Mouse (Mus musculus) stomach, embryonic 16.5 days (tissue): ENCODE results near the gene Drd4. TPM values are rescaled to one million over a fixed set of nuclear protein-coding genes. Genes with fewer than 3 reads are reported as not detected.
A peak's percentile ranks its signal among the peaks of the same experiment; 100 is the strongest.
"Not testable (repeated sequence)": the region's sequence is repeated elsewhere in the genome, so short reads cannot be mapped to it uniquely, and the experiment has no call there.

ENCODE experiments used
- ATAC-seq: fragments of 200-750 bp; cut with Nextera tagmentation; 2 replicates; pipeline ENCODE4 v1.8.0; 2017; ENCODE audit warnings: moderate number of reproducible peaks, moderate TSS enrichment; ENCODE audit not compliant: insufficient read depth, low FRiP score
- H3K27ac ChIP-seq: fragments of 300-500 bp; sonication (generic); 2 replicates; pipeline ENCODE4 v1.5.1; 2014; ENCODE audit warnings: low read length
- H3K27me3 ChIP-seq: fragments of 300-500 bp; sonication (generic); 2 replicates; pipeline ENCODE4 v1.6.1; 2014; ENCODE audit warnings: low read length, control low read depth, mixed read lengths; ENCODE audit not compliant: control insufficient read depth, insufficient read depth
- H3K36me3 ChIP-seq: fragments of 300-500 bp; sonication (generic); 2 replicates; pipeline ENCODE4 v1.6.1; 2014; ENCODE audit warnings: low read length; ENCODE audit not compliant: control insufficient read depth, insufficient read depth
- H3K4me1 ChIP-seq: fragments of 300-500 bp; sonication (generic); 2 replicates; pipeline ENCODE4 v1.6.1; 2014; ENCODE audit warnings: low read length, control low read depth, mixed read lengths; ENCODE audit not compliant: control insufficient read depth, insufficient read depth
- H3K4me2 ChIP-seq: fragments of 300-500 bp; sonication (generic); 2 replicates; pipeline ENCODE4 v1.6.1; 2014; ENCODE audit warnings: low read depth, low read length, mixed read lengths
- H3K4me3 ChIP-seq: fragments of 300-500 bp; sonication (generic); replicated peaks from 2 replicates; pipeline ENCODE4 v1.5.1; 2014; ENCODE audit warnings: mild to moderate bottlenecking, low read length
- H3K9ac ChIP-seq: fragments of 300-500 bp; sonication (generic); 2 replicates; pipeline ENCODE4 v1.6.1; 2014; ENCODE audit warnings: low read length
- H3K9me3 ChIP-seq: fragments of 300-500 bp; sonication (generic); replicated peaks from 2 replicates; pipeline ENCODE4 v1.6.1; 2016; ENCODE audit warnings: low read length, control low read depth; ENCODE audit not compliant: control insufficient read depth
- WGBS: fragments of 180-500 bp; shearing (Covaris S2); extraction: QIAGEN DNeasy Blood & Tissue Kit; methylation state at CpG from one replicate; pipeline ENCODE4 v1.1.7; 2014; 5-methylcytosine and 5-hydroxymethylcytosine counted together
- polyA plus RNA-seq: library from polyadenylated mRNA; unstranded; fragments of >200 nt; fragmentation: Nextera tagmentation; extraction: Ambion mirVana; gene quantifications from 2 replicates; pipeline ENCODE4 v1.2.1, GENCODE M21; 2015

Gene Drd4
- 0.18 TPM in 1 of 2 replicates, not detected in the other for polyA plus RNA-seq

GRCm38 (mm10) chr7:141291921-141292582 lies at the start of gene Drd4:
TSS of gene Drd4 (plus strand) at chr7:141292006.
- Histone ChIP-seq H3K4me2 (peak within 1 kb of the TSS; percentile 59), H3K4me1 (peaks cover 6% of the 10 kb centered on the region; the same call in 1 of the 2 replicates), H3K27ac (no peak within 1 kb of the TSS), H3K9me3 (no peaks in the 10 kb centered on the region), H3K9ac (peak within 1 kb of the TSS; percentile 58), H3K4me3 (peak within 1 kb of the TSS; percentile 39), H3K36me3 (no peaks in the 10 kb centered on the region), H3K27me3 (peaks cover 38% of the 10 kb centered on the region)
- ATAC-seq = peak; percentile 26; the same call in 1 of the 2 replicates
- 3% methylated on average over 46 of the region's 46 CpGs for WGBS

GRCm38 (mm10) chr7:141250486-141250885 lies 41.3 kb upstream of the Drd4 start:
- H3K9me3 ChIP-seq, H3K4me1 ChIP-seq, H3K27me3 ChIP-seq, H3K9ac ChIP-seq, H3K27ac ChIP-seq, ATAC-seq, H3K4me3 ChIP-seq, H3K4me2 ChIP-seq: not testable (repeated sequence)
- WGBS = 82% methylated on average over 4 of the region's 4 CpGs
- peaks cover 37% of the 10 kb centered on the region for H3K36me3 ChIP-seq

- H3K4me3 ChIP-seq = no peak overlapping the region
- no peaks in the 10 kb centered on the region for H3K4me1 ChIP-seq
- H3K4me2 ChIP-seq = no peak overlapping the region
- no peak for ATAC-seq
- H3K27ac ChIP-seq = no peak overlapping the region
- H3K36me3 ChIP-seq = peaks cover 42% of the 10 kb centered on the region
- H3K9ac ChIP-seq = no peak overlapping the region
- 89% methylated on average over 10 of the region's 10 CpGs for WGBS
- H3K27me3 ChIP-seq = no peaks in the 10 kb centered on the region
- no peaks in the 10 kb centered on the region for H3K9me3 ChIP-seq
Observed at GRCm38 (mm10) chr7:141256159-141256558, 35.6 kb upstream of the Drd4 start.

- ATAC-seq = no peak
- no peak overlapping the region for H3K4me2 ChIP-seq
- WGBS = 89% methylated on average over 3 of the region's 3 CpGs
Observed at GRCm38 (mm10) chr7:141261480-141261879, 30.3 kb upstream of the Drd4 start.

GRCm38 (mm10) chr7:141263640-141264039 lies 28.2 kb upstream of the Drd4 start:
- WGBS = 84% methylated on average over 13 of the region's 13 CpGs
- Histone ChIP-seq H3K9ac (no peak overlapping the region), H3K9me3 (no peaks in the 10 kb centered on the region), H3K27ac (no peak overlapping the region), H3K4me3 (no peak overlapping the region), H3K4me1 (peaks cover 4% of the 10 kb centered on the region; the same call in 1 of the 2 replicates), H3K4me2 (no peak overlapping the region), H3K36me3 (peaks cover 31% of the 10 kb centered on the region), H3K27me3 (no peaks in the 10 kb centered on the region)
- no peak for ATAC-seq

More at GRCm38 (mm10) chr7:141261480-141261879, 30.3 kb upstream of the Drd4 start:
- Histone ChIP-seq H3K9me3 (no peaks in the 10 kb centered on the region), H3K36me3 (peaks cover 41% of the 10 kb centered on the region), H3K27ac (no peak overlapping the region), H3K27me3 (no peaks in the 10 kb centered on the region), H3K9ac (no peak overlapping the region), H3K4me3 (no peak overlapping the region), H3K4me1 (peaks cover 4% of the 10 kb centered on the region; the same call in 1 of the 2 replicates)

- no peak overlapping the region for H3K27ac ChIP-seq
- no peak overlapping the region for H3K9ac ChIP-seq
- H3K36me3 ChIP-seq = peaks cover 26% of the 10 kb centered on the region
- no peaks in the 10 kb centered on the region for H3K27me3 ChIP-seq
- no peaks in the 10 kb centered on the region for H3K9me3 ChIP-seq
- H3K4me2 ChIP-seq = no peak overlapping the region
- no peak for ATAC-seq
- no peak overlapping the region for H3K4me3 ChIP-seq
- WGBS = 75% methylated on average over 11 of the region's 11 CpGs
- peaks cover 4% of the 10 kb centered on the region; the same call in 1 of the 2 replicates for H3K4me1 ChIP-seq
Observed at GRCm38 (mm10) chr7:141264041-141264700, 27.6 kb upstream of the Drd4 start.

GRCm38 (mm10) chr7:141264761-141265410 lies 26.9 kb upstream of the Drd4 start:
- Histone ChIP-seq H3K36me3 (peaks cover 20% of the 10 kb centered on the region), H3K4me2 (peak overlapping the region; percentile 91; the same call in 1 of the 2 replicates), H3K27me3 (no peaks in the 10 kb centered on the region), H3K27ac (no peak overlapping the region), H3K4me1 (peaks cover 4% of the 10 kb centered on the region; the same call in 1 of the 2 replicates), H3K9me3 (no peaks in the 10 kb centered on the region), H3K4me3 (no peak overlapping the region), H3K9ac (peak overlapping the region; percentile 21; the same call in 1 of the 2 replicates)
- ATAC-seq = peak; percentile 56; the same call in 1 of the 2 replicates
- 27% methylated on average over 12 of the region's 12 CpGs for WGBS

- no peaks in the 10 kb centered on the region for H3K9me3 ChIP-seq
- H3K36me3 ChIP-seq = peaks cover 16% of the 10 kb centered on the region
- no peak overlapping the region for H3K9ac ChIP-seq
- ATAC-seq = no peak; the same call in 1 of the 2 replicates
- H3K27ac ChIP-seq = no peak overlapping the region
- peak overlapping the region; percentile 91 for H3K4me2 ChIP-seq
- no peak overlapping the region; the same call in 1 of the 2 replicates for H3K4me3 ChIP-seq
- WGBS = 35% methylated on average over 11 of the region's 11 CpGs
- H3K27me3 ChIP-seq = no peaks in the 10 kb centered on the region
- peaks cover 4% of the 10 kb centered on the region; the same call in 1 of the 2 replicates for H3K4me1 ChIP-seq
Observed at GRCm38 (mm10) chr7:141265411-141265738, 26.4 kb upstream of the Drd4 start.
